Mouse (Mus musculus): ENCODE results near the gene Ap2s1. TPM values are rescaled to one million over a fixed set of nuclear protein-coding genes. Genes with fewer than 3 reads are reported as not detected.

Ap2s1 gene
- polyA plus RNA-seq, 1 experiment from 2014 or later: 505 TPM

- 0 out of 2 replicates have a peak overlapping the region, but pooled peaks have one; percentile 20 for H3K9ac ChIP-seq (ENCODE audit: low read depth, low read length)
- H3K9me3 ChIP-seq (ENCODE audit: control insufficient read depth, low read length): no peaks in the 10 kb centered on the region
- no peak for ATAC-seq
- 0 out of 2 replicates have a peak overlapping the region, but pooled peaks have one; percentile 8 for H3K4me3 ChIP-seq (ENCODE audit: low read length)
- H3K36me3 ChIP-seq (ENCODE audit: control insufficient read depth, insufficient read depth, low read length): no peaks in the 10 kb centered on the region
- H3K27ac ChIP-seq (ENCODE audit: low read depth, low read length): no peak overlapping the region
- peak overlapping the region; percentile 93 for H3K4me2 ChIP-seq (ENCODE audit: low read length)
- no peaks in the 10 kb centered on the region for H3K27me3 ChIP-seq (replicated peaks; ENCODE audit: control insufficient read depth, insufficient read depth, low read length)
- 30% methylated on average over 10 of the region's 10 CpGs for WGBS
- H3K4me1 ChIP-seq (ENCODE audit: control insufficient read depth, insufficient read depth, low read depth, low read length): peaks cover 17% of the 10 kb centered on the region
Observed at GRCm38 (mm10) chr7:16783224-16783688, 45.0 kb downstream of the Ap2s1 start.

- Histone ChIP-seq H3K4me3 (ENCODE audit: low read length) (0 out of 2 replicates have a peak overlapping the region, but pooled peaks have one; percentile 8), H3K9ac (ENCODE audit: low read depth, low read length) (no peak overlapping the region; the same call in 1 of the 2 replicates)
- 39% methylated on average over 17 of the region's 17 CpGs for WGBS
Observed at GRCm38 (mm10) chr7:16783758-16784415, 45.7 kb downstream of the Ap2s1 start.

GRCm38 (mm10) chr7:16784498-16784976 is 46.3 kb downstream of the Ap2s1 start:
- Histone ChIP-seq H3K9me3 (ENCODE audit: control insufficient read depth, low read length) (no peaks in the 10 kb centered on the region), H3K4me2 (ENCODE audit: low read length) (no peak overlapping the region), H3K9ac (ENCODE audit: low read depth, low read length) (no peak overlapping the region), H3K27me3 (replicated peaks; ENCODE audit: control insufficient read depth, insufficient read depth, low read length) (no peaks in the 10 kb centered on the region), H3K4me1 (ENCODE audit: control insufficient read depth, insufficient read depth, low read depth, low read length) (peaks cover 17% of the 10 kb centered on the region), H3K36me3 (ENCODE audit: control insufficient read depth, insufficient read depth, low read length) (no peaks in the 10 kb centered on the region), H3K27ac (ENCODE audit: low read depth, low read length) (no peak overlapping the region), H3K4me3 (ENCODE audit: low read length) (no peak overlapping the region)
- no peak for ATAC-seq
- WGBS: 67% methylated on average over 10 of the region's 10 CpGs

More at GRCm38 (mm10) chr7:16783758-16784415, 45.7 kb downstream of the Ap2s1 start:
- Histone ChIP-seq H3K4me2 (ENCODE audit: low read length) (peak overlapping the region; percentile 93), H3K36me3 (ENCODE audit: control insufficient read depth, insufficient read depth, low read length) (no peaks in the 10 kb centered on the region), H3K27me3 (replicated peaks; ENCODE audit: control insufficient read depth, insufficient read depth, low read length) (no peaks in the 10 kb centered on the region), H3K9me3 (ENCODE audit: control insufficient read depth, low read length) (no peaks in the 10 kb centered on the region), H3K4me1 (ENCODE audit: control insufficient read depth, insufficient read depth, low read depth, low read length) (peaks cover 17% of the 10 kb centered on the region), H3K27ac (ENCODE audit: low read depth, low read length) (no peak overlapping the region)
- ATAC-seq: no peak

GRCm38 (mm10) chr7:16785541-16786083 is 47.4 kb downstream of the Ap2s1 start:
- H3K4me1 ChIP-seq (ENCODE audit: control insufficient read depth, insufficient read depth, low read depth, low read length): peaks cover 17% of the 10 kb centered on the region
- ATAC-seq: no peak
- no peaks in the 10 kb centered on the region for H3K9me3 ChIP-seq (ENCODE audit: control insufficient read depth, low read length)
- no peak overlapping the region for H3K4me3 ChIP-seq (ENCODE audit: low read length)
- no peaks in the 10 kb centered on the region for H3K27me3 ChIP-seq (replicated peaks; ENCODE audit: control insufficient read depth, insufficient read depth, low read length)
- no peaks in the 10 kb centered on the region for H3K36me3 ChIP-seq (ENCODE audit: control insufficient read depth, insufficient read depth, low read length)
- 77% methylated on average over 8 of the region's 8 CpGs for WGBS
- H3K4me2 ChIP-seq (ENCODE audit: low read length): no peak overlapping the region
- H3K27ac ChIP-seq (ENCODE audit: low read depth, low read length): no peak overlapping the region
- H3K9ac ChIP-seq (ENCODE audit: low read depth, low read length): no peak overlapping the region

- Histone ChIP-seq H3K27me3 (replicated peaks; ENCODE audit: control insufficient read depth, insufficient read depth, low read length) (no peaks in the 10 kb centered on the region), H3K27ac (ENCODE audit: low read depth, low read length) (no peak overlapping the region), H3K9ac (ENCODE audit: low read depth, low read length) (no peak overlapping the region), H3K4me1 (ENCODE audit: control insufficient read depth, insufficient read depth, low read depth, low read length) (no peaks in the 10 kb centered on the region), H3K36me3 (ENCODE audit: control insufficient read depth, insufficient read depth, low read length) (no peaks in the 10 kb centered on the region), H3K4me2 (ENCODE audit: low read length) (no peak overlapping the region), H3K9me3 (ENCODE audit: control insufficient read depth, low read length) (no peaks in the 10 kb centered on the region), H3K4me3 (ENCODE audit: low read length) (no peak overlapping the region)
- 78% methylated on average over 5 of the region's 5 CpGs for WGBS
- no peak for ATAC-seq
Observed at GRCm38 (mm10) chr7:16792316-16792715, 54.1 kb downstream of the Ap2s1 start.

- 94% methylated on average over 19 of the region's 19 CpGs for WGBS
- ATAC-seq: no peak
- Histone ChIP-seq H3K9me3 (ENCODE audit: control insufficient read depth, low read length) (no peaks in the 10 kb centered on the region), H3K27me3 (replicated peaks; ENCODE audit: control insufficient read depth, insufficient read depth, low read length) (no peaks in the 10 kb centered on the region), H3K36me3 (ENCODE audit: control insufficient read depth, insufficient read depth, low read length) (no peaks in the 10 kb centered on the region), H3K4me1 (ENCODE audit: control insufficient read depth, insufficient read depth, low read depth, low read length) (no peaks in the 10 kb centered on the region), H3K4me2 (ENCODE audit: low read length) (no peak overlapping the region), H3K4me3 (ENCODE audit: low read length) (no peak overlapping the region), H3K9ac (ENCODE audit: low read depth, low read length) (no peak overlapping the region), H3K27ac (ENCODE audit: low read depth, low read length) (no peak overlapping the region)
Observed at GRCm38 (mm10) chr7:16793010-16793725, 55.0 kb downstream of the Ap2s1 start.

- Histone ChIP-seq H3K4me3 (ENCODE audit: low read length) (no peak overlapping the region), H3K27me3 (replicated peaks; ENCODE audit: control insufficient read depth, insufficient read depth, low read length) (no peaks in the 10 kb centered on the region), H3K9me3 (ENCODE audit: control insufficient read depth, low read length) (no peaks in the 10 kb centered on the region), H3K4me1 (ENCODE audit: control insufficient read depth, insufficient read depth, low read depth, low read length) (no peaks in the 10 kb centered on the region), H3K9ac (ENCODE audit: low read depth, low read length) (no peak overlapping the region), H3K36me3 (ENCODE audit: control insufficient read depth, insufficient read depth, low read length) (no peaks in the 10 kb centered on the region), H3K27ac (ENCODE audit: low read depth, low read length) (no peak overlapping the region), H3K4me2 (ENCODE audit: low read length) (no peak overlapping the region)
- WGBS: 91% methylated on average over 5 of the region's 5 CpGs
- ATAC-seq: no peak
Observed at GRCm38 (mm10) chr7:16794886-16795285, 56.7 kb downstream of the Ap2s1 start.
